In the genomic region with DNA sequence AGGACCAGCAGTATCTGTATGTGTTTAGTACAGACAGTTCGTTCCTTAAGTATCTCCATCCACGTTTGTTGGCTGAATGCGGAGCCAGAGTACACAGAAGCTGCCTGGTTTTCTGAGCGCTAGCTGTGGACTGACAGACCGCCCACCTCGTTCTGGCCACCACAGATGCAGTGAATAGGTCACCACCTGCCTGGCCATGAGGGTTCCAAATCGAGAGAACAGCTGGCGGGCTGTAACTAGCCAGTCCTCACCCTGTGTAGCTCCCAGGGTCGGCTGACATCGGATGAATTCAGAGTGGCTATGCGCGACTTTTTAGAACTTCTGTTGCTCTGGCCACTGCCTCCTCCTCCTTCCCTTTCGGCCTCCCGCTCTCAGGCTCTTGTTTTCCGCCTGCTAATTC, we compare ENCODE assay signal across 15 mouse cellular contexts. TPM values are rescaled to one million over a fixed set of nuclear protein-coding genes. Genes with fewer than 3 reads are reported as not detected.
A peak's percentile ranks its signal among the peaks of the same experiment; 100 is the strongest.
DNase-seq lines count a peak whose midpoint lies in the region; ATAC-seq lines count a peak whose summit lies in the region.
"Had no signal": no experiment of that assay in that cellular context is flagged by ENCODE, and none has a peak within 500 bp of the region (broad histone marks: within the 10 kb centered on the region; RNA-seq: fewer than 3 reads in every experiment).

No protein-coding gene starts in this region.

- 0 out of 2 replicates have a peak, but pooled peaks have one; percentile 29 for ATAC-seq in hindbrain, embryonic 16.5 days
- no peak for ATAC-seq in midbrain, embryonic 13.5 days
- ATAC-seq in limb, embryonic 13.5 days (ENCODE audit: low FRiP score, low read depth), result no peak
- ATAC-seq: Patski had no signal

- H3K27me3 ChIP-seq in hindbrain, embryonic 16.5 days (replicated peaks; ENCODE audit: control insufficient read depth, insufficient read depth, low read length), result no peaks in the 10 kb centered on the region
- H3K27me3 ChIP-seq in hindbrain, embryonic 10.5 days (ENCODE audit: insufficient read depth, poor library complexity, severe bottlenecking), result peaks cover 15% of the 10 kb centered on the region; the same call in 1 of the 2 replicates
- H3K27me3 ChIP-seq in midbrain, embryonic 10.5 days (ENCODE audit: low read depth, poor library complexity, severe bottlenecking), result no peaks in the 10 kb centered on the region
- H3K27me3 ChIP-seq in midbrain, embryonic 13.5 days, result no peaks in the 10 kb centered on the region
- 0 out of 2 replicates have a peak, but pooled peaks cover 5% of the 10 kb centered on the region for H3K27me3 ChIP-seq in limb, embryonic 13.5 days

- DNase-seq in hindbrain, embryonic 10.5 days (ENCODE audit: low spot score), result no peak
- no peak for DNase-seq in midbrain, embryonic 10.5 days (ENCODE audit: low spot score)
- no peak for DNase-seq in adrenal gland, postnatal 36 days
- DNase-seq: cerebellum, adult 9-10 months; gastrocnemius, postnatal 14 days; layer of hippocampus, postnatal 36 days; right cerebral cortex, postnatal 4 days had no signal

- 38% methylated on average over 15 of the region's 15 CpGs for WGBS in hindbrain, embryonic 16.5 days
- 41% methylated on average over 15 of the region's 15 CpGs for WGBS in hindbrain, embryonic 10.5 days
- 56% methylated on average over 15 of the region's 15 CpGs for WGBS in midbrain, embryonic 10.5 days
- WGBS in midbrain, embryonic 13.5 days, result 41% methylated on average over 15 of the region's 15 CpGs
- 35% methylated on average over 15 of the region's 15 CpGs for WGBS in limb, embryonic 13.5 days

- peak overlapping the region; percentile 34; the same call in 1 of the 2 replicates for H3K27ac ChIP-seq in hindbrain, embryonic 16.5 days (ENCODE audit: low read depth, low read length)
- H3K27ac ChIP-seq in hindbrain, embryonic 10.5 days, result no peak overlapping the region
- H3K27ac ChIP-seq in midbrain, embryonic 10.5 days (replicated peaks), result peak overlapping the region; percentile 28; the same call in 1 of the 2 replicates
- no peak overlapping the region for H3K27ac ChIP-seq in midbrain, embryonic 13.5 days
- peak overlapping the region; percentile 59 for H3K27ac ChIP-seq in brown adipose tissue, adult 24 weeks (replicated peaks; ENCODE audit: low read depth, low read length)
- H3K27ac ChIP-seq in limb, embryonic 13.5 days, result no peak overlapping the region
- H3K27ac ChIP-seq: embryonic facial prominence, embryonic 12.5 days; limb, embryonic 15.5 days had no signal

- no peaks in the 10 kb centered on the region for H3K9me3 ChIP-seq in hindbrain, embryonic 16.5 days (ENCODE audit: control insufficient read depth, low read length)
- H3K9me3 ChIP-seq in hindbrain, embryonic 10.5 days, result no peaks in the 10 kb centered on the region
- H3K9me3 ChIP-seq in midbrain, embryonic 10.5 days (replicated peaks), result no peaks in the 10 kb centered on the region
- H3K9me3 ChIP-seq in midbrain, embryonic 13.5 days, result no peaks in the 10 kb centered on the region
- no peaks in the 10 kb centered on the region for H3K9me3 ChIP-seq in limb, embryonic 13.5 days
- H3K9me3 ChIP-seq: embryonic facial prominence, embryonic 12.5 days; heart, embryonic 12.5 days; limb, embryonic 15.5 days had no signal

- H3K4me2 ChIP-seq in hindbrain, embryonic 16.5 days (ENCODE audit: low read length), result no peak overlapping the region
- no peak overlapping the region for H3K4me2 ChIP-seq in midbrain, embryonic 13.5 days (replicated peaks)
- H3K4me2 ChIP-seq in limb, embryonic 13.5 days (replicated peaks), result no peak overlapping the region
- H3K4me2 ChIP-seq: embryonic facial prominence, embryonic 12.5 days; heart, embryonic 12.5 days; limb, embryonic 15.5 days had no signal

- H3K4me3 ChIP-seq in hindbrain, embryonic 16.5 days (ENCODE audit: low read length), result no peak overlapping the region
- H3K4me3 ChIP-seq in hindbrain, embryonic 10.5 days, result no peak overlapping the region
- H3K4me3 ChIP-seq in midbrain, embryonic 10.5 days, result no peak overlapping the region
- no peak overlapping the region for H3K4me3 ChIP-seq in midbrain, embryonic 13.5 days (replicated peaks)
- H3K4me3 ChIP-seq in brown adipose tissue, adult 24 weeks (ENCODE audit: insufficient read depth, low read depth, low read length), result no peak overlapping the region
- no peak overlapping the region for H3K4me3 ChIP-seq in limb, embryonic 13.5 days
- H3K4me3 ChIP-seq: embryonic facial prominence, embryonic 12.5 days; heart, embryonic 12.5 days; limb, embryonic 15.5 days had no signal

- peaks cover 3% of the 10 kb centered on the region; the same call in 1 of the 2 replicates for H3K4me1 ChIP-seq in hindbrain, embryonic 16.5 days (ENCODE audit: control insufficient read depth, insufficient read depth, low read depth, low read length)
- peaks cover 21% of the 10 kb centered on the region for H3K4me1 ChIP-seq in hindbrain, embryonic 10.5 days (replicated peaks)
- H3K4me1 ChIP-seq in midbrain, embryonic 10.5 days, result peaks cover 26% of the 10 kb centered on the region
- H3K4me1 ChIP-seq in midbrain, embryonic 13.5 days (replicated peaks), result peaks cover 8% of the 10 kb centered on the region
- H3K4me1 ChIP-seq in brown adipose tissue, adult 24 weeks (ENCODE audit: control insufficient read depth, insufficient read depth, insufficient read length, low read length), result no peaks in the 10 kb centered on the region; the same call in 1 of the 2 replicates
- peaks cover 4% of the 10 kb centered on the region; the same call in 1 of the 2 replicates for H3K4me1 ChIP-seq in limb, embryonic 13.5 days

- H3K9ac ChIP-seq in hindbrain, embryonic 16.5 days (ENCODE audit: low read depth, low read length), result no peak overlapping the region
- H3K9ac ChIP-seq in midbrain, embryonic 13.5 days (replicated peaks), result no peak overlapping the region
- H3K9ac ChIP-seq in limb, embryonic 13.5 days, result peak overlapping the region; percentile 8; the same call in 1 of the 2 replicates
- H3K9ac ChIP-seq: embryonic facial prominence, embryonic 12.5 days; heart, embryonic 12.5 days; limb, embryonic 15.5 days had no signal

- peaks cover 18% of the 10 kb centered on the region for H3K36me3 ChIP-seq in hindbrain, embryonic 16.5 days (ENCODE audit: control insufficient read depth, insufficient read depth, low read length)
- H3K36me3 ChIP-seq in hindbrain, embryonic 10.5 days, result no peaks in the 10 kb centered on the region
- H3K36me3 ChIP-seq in midbrain, embryonic 10.5 days, result no peaks in the 10 kb centered on the region; the same call in 1 of the 2 replicates
- H3K36me3 ChIP-seq in midbrain, embryonic 13.5 days, result peaks cover 67% of the 10 kb centered on the region
- H3K36me3 ChIP-seq in limb, embryonic 13.5 days, result no peaks in the 10 kb centered on the region
- H3K36me3 ChIP-seq: embryonic facial prominence, embryonic 12.5 days; heart, embryonic 12.5 days; limb, embryonic 15.5 days had no signal

RNA-seq across cellular contexts. Expression of gene Nrxn2, which starts 56.2 kb away (rescaled TPM):
- 29.1 and 37.1 TPM in 2 replicates for polyA plus RNA-seq in hindbrain, embryonic 16.5 days (2015; fragmentation: Nextera tagmentation; extraction: Ambion mirVana)
- polyA plus RNA-seq in hindbrain, embryonic 10.5 days (2016; fragmentation: Nextera tagmentation; extraction: Ambion mirVana), result 4.4 and 13.2 TPM in 2 replicates
- 5.1 and 7.2 TPM in 2 replicates for polyA plus RNA-seq in midbrain, embryonic 10.5 days (2016; fragmentation: Nextera tagmentation; extraction: Ambion mirVana)
- 20.7 and 24.3 TPM in 2 replicates for polyA plus RNA-seq in midbrain, embryonic 13.5 days (2015; fragmentation: Nextera tagmentation; extraction: Ambion mirVana)
- polyA plus RNA-seq in brown adipose tissue, adult 24 weeks (2012; ENCODE audit: insufficient read depth, insufficient read length, missing spikeins), result 1.1 and 2.3 TPM in 2 replicates
- 1.5 and 1.6 TPM in 2 replicates for polyA plus RNA-seq in limb, embryonic 13.5 days (2015; fragmentation: Nextera tagmentation; extraction: Ambion mirVana)
- total RNA-seq in adrenal gland, postnatal 36 days (2021), result 1 to 10 TPM; 9.2 TPM
- polyA plus RNA-seq: Patski had no signal

Comparison
In these comparisons a context has a peak if more than half of its experiments do, and no peak if none do; other contexts are left out.
1. H3K27ac ChIP-seq: peak in hindbrain, embryonic 16.5 days (single experiment), midbrain, embryonic 10.5 days (single experiment) and brown adipose tissue, adult 24 weeks (single experiment); none in hindbrain, embryonic 10.5 days (single experiment), midbrain, embryonic 13.5 days (single experiment) and limb, embryonic 13.5 days (single experiment).